18 mouse cellular contexts compared by ENCODE assay signal in the genomic region with DNA sequence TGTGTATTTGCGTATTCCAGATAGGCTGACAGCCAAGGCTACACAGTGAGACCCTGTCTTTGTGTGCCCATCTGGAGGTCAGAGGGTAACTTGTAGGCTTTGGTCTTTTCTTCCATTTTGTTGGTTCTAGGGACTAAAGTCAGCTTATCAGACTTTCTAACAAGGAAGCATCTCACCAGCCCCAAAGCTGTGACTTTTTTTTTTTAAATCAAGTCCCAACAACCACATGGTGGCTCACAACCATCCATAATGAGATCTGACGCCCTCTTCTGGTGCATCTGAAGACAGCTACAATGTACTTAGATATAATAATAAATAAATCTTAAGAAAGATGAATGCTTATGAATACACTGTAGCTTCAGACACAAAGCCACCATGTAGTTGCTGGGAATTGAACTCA. TPM values are rescaled to one million over a fixed set of nuclear protein-coding genes. Genes with fewer than 3 reads are reported as not detected.
DNase-seq lines count a peak whose midpoint lies in the region; ATAC-seq and TF ChIP-seq lines count a peak whose summit lies in the region.
"Had no signal": no experiment of that assay in that cellular context is flagged by ENCODE, and none has a peak within 500 bp of the region (broad histone marks: within the 10 kb centered on the region; RNA-seq: fewer than 3 reads in every experiment).

No protein-coding gene starts in this region.

- intact Hi-C loops in left cerebral cortex, postnatal 10 days (cut with DNase I): no loop called here

- no peak overlapping the region for H3K4me2 ChIP-seq in intestine, postnatal 0 days (replicated peaks; ENCODE audit: low read depth)
- H3K4me2 ChIP-seq in intestine, embryonic 15.5 days (replicated peaks): no peak overlapping the region
- H3K4me2 ChIP-seq: forebrain, embryonic 15.5 days; hindbrain, embryonic 14.5 days; midbrain, embryonic 12.5 days had no signal

- no peak overlapping the region for H3K27ac ChIP-seq in intestine, postnatal 0 days (ENCODE audit: low read depth, low read length)
- H3K27ac ChIP-seq in intestine, embryonic 15.5 days: no peak overlapping the region
- no peak overlapping the region for H3K27ac ChIP-seq in thymus, adult 2 months (ENCODE audit: control insufficient read depth, insufficient read depth, low read length)
- H3K27ac ChIP-seq: forebrain, embryonic 15.5 days; hindbrain, embryonic 14.5 days; midbrain, embryonic 12.5 days had no signal

- no peak for ATAC-seq in intestine, postnatal 0 days
- no peak for ATAC-seq in intestine, embryonic 15.5 days
- no peak for ATAC-seq in Patski
- ATAC-seq: forebrain, embryonic 15.5 days had no signal

- in situ Hi-C loops in Patski (cut with MboI; ENCODE audit: low pct_unique_long_range_greater_than_20kb): no loop called here

- H3K27me3 ChIP-seq in intestine, postnatal 0 days (replicated peaks; ENCODE audit: control insufficient read depth, insufficient read depth, low read length): no peaks in the 10 kb centered on the region
- no peaks in the 10 kb centered on the region for H3K27me3 ChIP-seq in intestine, embryonic 15.5 days (replicated peaks)
- no peaks in the 10 kb centered on the region for H3K27me3 ChIP-seq in thymus, adult 2 months (ENCODE audit: control insufficient read depth, insufficient read depth, low read length)
- no peaks in the 10 kb centered on the region for H3K27me3 ChIP-seq in Patski
- no peaks in the 10 kb centered on the region for H3K27me3 ChIP-seq in splenic B cell, adult 2 months (ENCODE audit: control insufficient read depth, insufficient read depth, low read length, poor library complexity, severe bottlenecking)
- H3K27me3 ChIP-seq: forebrain, embryonic 15.5 days had no signal

- no peaks in the 10 kb centered on the region for H3K9me3 ChIP-seq in intestine, postnatal 0 days (ENCODE audit: control insufficient read depth)
- H3K9me3 ChIP-seq in intestine, embryonic 15.5 days: no peaks in the 10 kb centered on the region
- H3K9me3 ChIP-seq: forebrain, embryonic 15.5 days; midbrain, embryonic 12.5 days had no signal

- no peak overlapping the region for H3K9ac ChIP-seq in intestine, postnatal 0 days (ENCODE audit: low read depth, low read length)
- H3K9ac ChIP-seq in intestine, embryonic 15.5 days: no peak overlapping the region
- H3K9ac ChIP-seq: forebrain, embryonic 15.5 days; hindbrain, embryonic 14.5 days; midbrain, embryonic 12.5 days had no signal

- peak; percentile 14 for DNase-seq in thymus, postnatal 0 days (ENCODE audit: low spot score)
- no peak for DNase-seq in thymus, adult 2 months
- no peak for DNase-seq in Patski (ENCODE audit: low read depth, low spot score)
- peak; percentile 46 for DNase-seq in splenic B cell, adult 2 months (ENCODE audit: low read depth, low spot score)
- no peak for DNase-seq in layer of hippocampus, postnatal 14 days (ENCODE audit: low spot score in 2 of 2)
- no peak for DNase-seq in left cerebral cortex, postnatal 10 days (ENCODE audit: extremely low spot score in 1 of 2, low spot score in 2 of 2)
- DNase-seq: adrenal gland, adult 8-10 months; cerebellum, adult 11-12 months; heart, adult 18-20 months; kidney, adult 2 months; lung, postnatal 14 days; right cerebral cortex, postnatal 25 days; thymus, adult 18-20 months had no signal

- TF ChIP-seq POLR2A in thymus, adult 2 months (IDR thresholded peaks at IDR 0.05; ENCODE audit: control insufficient read depth, extremely low read depth, insufficient read depth, low read length, poor library complexity): no peak

- POLR2A ChIA-PET in Patski (lab: Charles Lee): no interaction called here

- no peak overlapping the region for H3K4me3 ChIP-seq in intestine, postnatal 0 days (ENCODE audit: low read depth, low read length)
- no peak overlapping the region for H3K4me3 ChIP-seq in intestine, embryonic 15.5 days (replicated peaks)
- no peak overlapping the region for H3K4me3 ChIP-seq in thymus, adult 2 months (ENCODE audit: control insufficient read depth, insufficient read depth, low read length)
- H3K4me3 ChIP-seq: forebrain, embryonic 15.5 days; midbrain, embryonic 12.5 days had no signal

- no peaks in the 10 kb centered on the region for H3K4me1 ChIP-seq in intestine, postnatal 0 days (replicated peaks; ENCODE audit: control insufficient read depth, insufficient read depth, low read length)
- 0 out of 2 replicates have a peak, but pooled peaks cover 3% of the 10 kb centered on the region for H3K4me1 ChIP-seq in intestine, embryonic 15.5 days (replicated peaks)
- peaks cover 7% of the 10 kb centered on the region for H3K4me1 ChIP-seq in thymus, adult 2 months (replicated peaks; ENCODE audit: control insufficient read depth, insufficient read depth, low read length)

- TF ChIP-seq CTCF in intestine, postnatal 0 days (IDR thresholded peaks at IDR 0.05; ENCODE audit: low read depth): peak; percentile 45; the same call in 1 of the 2 replicates
- TF ChIP-seq CTCF in thymus, adult 2 months (IDR thresholded peaks at IDR 0.05; ENCODE audit: borderline replicate concordance, control insufficient read depth, extremely low read depth, insufficient read depth, low read length, poor library complexity): no peak
- peak; percentile 47 for TF ChIP-seq CTCF in Patski (IDR thresholded peaks at IDR 0.05)

- peaks cover 7% of the 10 kb centered on the region for H3K36me3 ChIP-seq in intestine, postnatal 0 days (ENCODE audit: control insufficient read depth, insufficient read depth)
- peaks cover under 1% of the 10 kb centered on the region for H3K36me3 ChIP-seq in intestine, embryonic 15.5 days
- peaks cover 8% of the 10 kb centered on the region for H3K36me3 ChIP-seq in thymus, adult 2 months (ENCODE audit: control insufficient read depth, insufficient read depth, low read length)
- peaks cover 4% of the 10 kb centered on the region; the same call in 1 of the 2 replicates for H3K36me3 ChIP-seq in splenic B cell, adult 2 months (ENCODE audit: control insufficient read depth, insufficient read depth, low read length, poor library complexity, severe bottlenecking)

- CTCF ChIA-PET in Patski (lab: Charles Lee): interaction anchor here (1.2 kb wide), 1 partner anchor 12 kb away, joined by 5 read pairs; no protein-coding TSS in a partner anchor

- 58% methylated on average over 2 of the region's 2 CpGs for WGBS in intestine, postnatal 0 days
- WGBS in intestine, embryonic 15.5 days: 69% methylated on average over 2 of the region's 2 CpGs
- WGBS in thymus, adult 2 months: 60% methylated on average over 2 of the region's 2 CpGs

RNA-seq across cellular contexts. Expression of a gene that starts 2.0 kb away (rescaled TPM):
- polyA plus RNA-seq in intestine, postnatal 0 days (2015; fragmentation: Nextera tagmentation; extraction: Ambion mirVana): 404 and 414 TPM in 2 replicates
- polyA plus RNA-seq in intestine, embryonic 15.5 days (2015; fragmentation: Nextera tagmentation; extraction: Ambion mirVana): 766 and 860 TPM in 2 replicates
- polyA plus RNA-seq in thymus, postnatal 0 days (2015; fragmentation: Nextera tagmentation; extraction: Ambion mirVana): 1,265 and 1,278 TPM in 2 replicates
- polyA plus RNA-seq in thymus, adult 2 months (2012; rRNA removed): 102 and 105 TPM in 2 replicates
- polyA plus RNA-seq in Patski (2021): 381 TPM
- 100 to 1,000 TPM; 352 to 361 TPM for total RNA-seq in layer of hippocampus, postnatal 14 days (2021)
- total RNA-seq in left cerebral cortex, postnatal 10 days (2021): 100 to 1,000 TPM; 396 to 399 TPM

RNA-seq across cellular contexts. Expression of a gene that starts 23.9 kb away (rescaled TPM):
- polyA plus RNA-seq in intestine, postnatal 0 days (2015; fragmentation: Nextera tagmentation; extraction: Ambion mirVana): 255 and 263 TPM in 2 replicates
- polyA plus RNA-seq in intestine, embryonic 15.5 days (2015; fragmentation: Nextera tagmentation; extraction: Ambion mirVana): 493 and 505 TPM in 2 replicates
- polyA plus RNA-seq in thymus, postnatal 0 days (2015; fragmentation: Nextera tagmentation; extraction: Ambion mirVana): 603 and 612 TPM in 2 replicates
- polyA plus RNA-seq in thymus, adult 2 months (2012; rRNA removed): 654 and 686 TPM in 2 replicates
- 179 TPM for polyA plus RNA-seq in Patski (2021)
- 100 to 1,000 TPM; 188 to 227 TPM for total RNA-seq in layer of hippocampus, postnatal 14 days (2021)
- 100 to 1,000 TPM; 312 to 341 TPM for total RNA-seq in left cerebral cortex, postnatal 10 days (2021)

RNA-seq across cellular contexts. Expression of a gene that starts 26.2 kb away (rescaled TPM):
- 30.4 and 31.5 TPM in 2 replicates for polyA plus RNA-seq in intestine, postnatal 0 days (2015; fragmentation: Nextera tagmentation; extraction: Ambion mirVana)
- 150 and 155 TPM in 2 replicates for polyA plus RNA-seq in intestine, embryonic 15.5 days (2015; fragmentation: Nextera tagmentation; extraction: Ambion mirVana)
- polyA plus RNA-seq in thymus, postnatal 0 days (2015; fragmentation: Nextera tagmentation; extraction: Ambion mirVana): 148 and 163 TPM in 2 replicates
- polyA plus RNA-seq in thymus, adult 2 months (2012; rRNA removed): 114 and 136 TPM in 2 replicates
- polyA plus RNA-seq in Patski (2021): 78.9 TPM
- 10 to 100 TPM; 43.4 to 47.1 TPM for total RNA-seq in layer of hippocampus, postnatal 14 days (2021)
- total RNA-seq in left cerebral cortex, postnatal 10 days (2021): 10 to 100 TPM; 43.9 to 51.2 TPM

RNA-seq across cellular contexts. Expression of a gene that starts 46.4 kb away (rescaled TPM):
- polyA plus RNA-seq in intestine, postnatal 0 days (2015; fragmentation: Nextera tagmentation; extraction: Ambion mirVana): 189 and 194 TPM in 2 replicates
- polyA plus RNA-seq in intestine, embryonic 15.5 days (2015; fragmentation: Nextera tagmentation; extraction: Ambion mirVana): 143 and 148 TPM in 2 replicates
- 210 and 221 TPM in 2 replicates for polyA plus RNA-seq in thymus, postnatal 0 days (2015; fragmentation: Nextera tagmentation; extraction: Ambion mirVana)
- polyA plus RNA-seq in thymus, adult 2 months (2012; rRNA removed): 122 and 145 TPM in 2 replicates
- polyA plus RNA-seq in Patski (2021): 128 TPM
- total RNA-seq in layer of hippocampus, postnatal 14 days (2021): 10 to 100 TPM; 68.8 to 72.5 TPM
- 10 to 100 TPM; 78.6 to 80.8 TPM for total RNA-seq in left cerebral cortex, postnatal 10 days (2021)

Comparison
In these comparisons a context has a peak if more than half of its experiments do, and no peak if none do; other contexts are left out.
1. DNase-seq: peak in thymus, postnatal 0 days (single experiment) and splenic B cell, adult 2 months (single experiment); none in thymus, adult 2 months (single experiment), Patski (single experiment), layer of hippocampus, postnatal 14 days (0 of 2) and left cerebral cortex, postnatal 10 days (0 of 2).